Mouse (Mus musculus): ENCODE results near the gene Gm17349. TPM values are rescaled to one million over a fixed set of nuclear protein-coding genes. Genes with fewer than 3 reads are reported as not detected.
A peak's percentile ranks its signal among the peaks of the same experiment; 100 is the strongest.

Gm17349 gene
- total and polyA plus RNA-seq, 2 experiments from 2014 or later, result not detected

- peaks cover 39% of the 10 kb centered on the region for H3K4me1 ChIP-seq (ENCODE audit: control insufficient read depth, insufficient read depth)
- H3K9ac ChIP-seq (replicated peaks; ENCODE audit: low read depth, low read length), result no peak overlapping the region
- no peaks in the 10 kb centered on the region for H3K27me3 ChIP-seq (ENCODE audit: control insufficient read depth, insufficient read depth, low read length)
- no peaks in the 10 kb centered on the region; the same call in 1 of the 2 replicates for H3K36me3 ChIP-seq (replicated peaks; ENCODE audit: control insufficient read depth, insufficient read depth, low read length)
- no peak for DNase-seq (ENCODE audit: low spot score)
- H3K4me3 ChIP-seq (ENCODE audit: low read depth, low read length), result no peak overlapping the region
- ATAC-seq (ENCODE audit: insufficient read depth, low read depth), result no peak
- no peaks in the 10 kb centered on the region for H3K9me3 ChIP-seq (replicated peaks; ENCODE audit: control insufficient read depth, low read length)
- WGBS, result 77% methylated on average over 25 of the region's 25 CpGs
- TF ChIP-seq EP300 (IDR thresholded peaks at IDR 0.05; ENCODE audit: low read depth) (no peak), CTCF (IDR thresholded peaks at IDR 0.05; ENCODE audit: low read depth) (no peak)
- peak overlapping the region; percentile 98; the same call in 1 of the 2 replicates for H3K27ac ChIP-seq (ENCODE audit: low read depth)
- H3K4me2 ChIP-seq (ENCODE audit: low read depth, low read length), result no peak overlapping the region
Observed at GRCm38 (mm10) chr15:99721921-99722743, 16.8 kb upstream of the Gm17349 start.

GRCm38 (mm10) chr15:99719865-99720264 lies 14.6 kb upstream of the Gm17349 start:
- no peak for DNase-seq (ENCODE audit: low spot score)
- no peak overlapping the region for H3K27ac ChIP-seq (ENCODE audit: low read depth)
- no peak overlapping the region for H3K9ac ChIP-seq (replicated peaks; ENCODE audit: low read depth, low read length)
- TF ChIP-seq CTCF (IDR thresholded peaks at IDR 0.05; ENCODE audit: low read depth) (no peak), EP300 (IDR thresholded peaks at IDR 0.05; ENCODE audit: low read depth) (no peak)
- no peak overlapping the region for H3K4me2 ChIP-seq (ENCODE audit: low read depth, low read length)
- no peaks in the 10 kb centered on the region for H3K9me3 ChIP-seq (replicated peaks; ENCODE audit: control insufficient read depth, low read length)
- peaks cover 46% of the 10 kb centered on the region for H3K4me1 ChIP-seq (ENCODE audit: control insufficient read depth, insufficient read depth)
- WGBS, result 74% methylated on average over 8 of the region's 8 CpGs
- no peak overlapping the region for H3K4me3 ChIP-seq (ENCODE audit: low read depth, low read length)
- H3K36me3 ChIP-seq (replicated peaks; ENCODE audit: control insufficient read depth, insufficient read depth, low read length), result no peaks in the 10 kb centered on the region; the same call in 1 of the 2 replicates
- no peak for ATAC-seq (ENCODE audit: insufficient read depth, low read depth)
- no peaks in the 10 kb centered on the region for H3K27me3 ChIP-seq (ENCODE audit: control insufficient read depth, insufficient read depth, low read length)

GRCm38 (mm10) chr15:99718461-99719021 lies 13.3 kb upstream of the Gm17349 start:
- H3K27ac ChIP-seq (ENCODE audit: low read depth), result no peak overlapping the region
- TF ChIP-seq EP300 (IDR thresholded peaks at IDR 0.05; ENCODE audit: low read depth) (no peak), CTCF (IDR thresholded peaks at IDR 0.05; ENCODE audit: low read depth) (no peak)
- 91% methylated on average over 9 of the region's 9 CpGs for WGBS
- no peaks in the 10 kb centered on the region; the same call in 1 of the 2 replicates for H3K36me3 ChIP-seq (replicated peaks; ENCODE audit: control insufficient read depth, insufficient read depth, low read length)
- no peaks in the 10 kb centered on the region for H3K9me3 ChIP-seq (replicated peaks; ENCODE audit: control insufficient read depth, low read length)
- H3K27me3 ChIP-seq (ENCODE audit: control insufficient read depth, insufficient read depth, low read length), result no peaks in the 10 kb centered on the region
- H3K4me2 ChIP-seq (ENCODE audit: low read depth, low read length), result no peak overlapping the region
- H3K4me3 ChIP-seq (ENCODE audit: low read depth, low read length), result no peak overlapping the region
- no peak for DNase-seq (ENCODE audit: low spot score)
- H3K4me1 ChIP-seq (ENCODE audit: control insufficient read depth, insufficient read depth), result peaks cover 36% of the 10 kb centered on the region
- ATAC-seq (ENCODE audit: insufficient read depth, low read depth), result no peak
- H3K9ac ChIP-seq (replicated peaks; ENCODE audit: low read depth, low read length), result no peak overlapping the region

GRCm38 (mm10) chr15:99717386-99718334 lies 12.4 kb upstream of the Gm17349 start, which contains the start of gene Gpd1:
Gene Gpd1, plus strand, starts transcription at chr15:99717515.
- Histone ChIP-seq H3K4me3 (ENCODE audit: low read depth, low read length) (no peak within 1 kb of the TSS), H3K9ac (replicated peaks; ENCODE audit: low read depth, low read length) (peak within 1 kb of the TSS; percentile 2; the same call in 1 of the 2 replicates), H3K9me3 (replicated peaks; ENCODE audit: control insufficient read depth, low read length) (no peaks in the 10 kb centered on the region), H3K4me2 (ENCODE audit: low read depth, low read length) (peak within 1 kb of the TSS; percentile 26), H3K4me1 (ENCODE audit: control insufficient read depth, insufficient read depth) (peaks cover 27% of the 10 kb centered on the region), H3K36me3 (replicated peaks; ENCODE audit: control insufficient read depth, insufficient read depth, low read length) (peaks cover 5% of the 10 kb centered on the region), H3K27ac (ENCODE audit: low read depth) (peak within 1 kb of the TSS; percentile 60), H3K27me3 (ENCODE audit: control insufficient read depth, insufficient read depth, low read length) (no peaks in the 10 kb centered on the region)
- ATAC-seq (ENCODE audit: insufficient read depth, low read depth) (peak; percentile 7), DNase-seq (ENCODE audit: low spot score) (peak; percentile 43)
- TF ChIP-seq CTCF (IDR thresholded peaks at IDR 0.05; ENCODE audit: low read depth) (no peak), EP300 (IDR thresholded peaks at IDR 0.05; ENCODE audit: low read depth) (no peak)
- 59% methylated on average over 25 of the region's 26 CpGs for WGBS

GRCm38 (mm10) chr15:99716814-99717213 lies 11.5 kb upstream of the Gm17349 start:
- no peak overlapping the region for H3K4me2 ChIP-seq (ENCODE audit: low read depth, low read length)

More at GRCm38 (mm10) chr15:99716814-99717213, 11.5 kb upstream of the Gm17349 start:
- Histone ChIP-seq H3K4me3 (ENCODE audit: low read depth, low read length) (no peak overlapping the region), H3K27ac (ENCODE audit: low read depth) (no peak overlapping the region), H3K9ac (replicated peaks; ENCODE audit: low read depth, low read length) (no peak overlapping the region), H3K4me1 (ENCODE audit: control insufficient read depth, insufficient read depth) (peaks cover 22% of the 10 kb centered on the region), H3K36me3 (replicated peaks; ENCODE audit: control insufficient read depth, insufficient read depth, low read length) (peaks cover 13% of the 10 kb centered on the region), H3K9me3 (replicated peaks; ENCODE audit: control insufficient read depth, low read length) (no peaks in the 10 kb centered on the region), H3K27me3 (ENCODE audit: control insufficient read depth, insufficient read depth, low read length) (no peaks in the 10 kb centered on the region)
- no peak for ATAC-seq (ENCODE audit: insufficient read depth, low read depth)
- TF ChIP-seq EP300 (IDR thresholded peaks at IDR 0.05; ENCODE audit: low read depth) (no peak), CTCF (IDR thresholded peaks at IDR 0.05; ENCODE audit: low read depth) (no peak)
- DNase-seq (ENCODE audit: low spot score), result no peak
- WGBS, result 76% methylated on average over 12 of the region's 12 CpGs
